Mouse (Mus musculus) kidney, adult 2 months (tissue): Measurements from ENCODE around the gene F5.

Experiments used
- CTCF ChIP-seq: fragments of 200-500 bp; conservative IDR thresholded peaks from 2 replicates; pipeline ENCODE4 v1.5.1; 2011; ENCODE audit warnings: low read depth, mild to moderate bottlenecking, control low read depth, low read length, moderate library complexity, mixed read lengths; ENCODE audit not compliant: insufficient read depth, insufficient read length
- POLR2A ChIP-seq: fragments of 200-500 bp; IDR thresholded peaks from one replicate; pipeline ENCODE4 v1.6.1; 2011; ENCODE audit warnings: low read depth, low read length, control low read depth

GRCm38 (mm10) chr1:164115647-164116046, 36.0 kb upstream of the F5 start:
- no peak for TF ChIP-seq POLR2A
- TF ChIP-seq CTCF = no peak
